ENCODE assay signal across 9 mouse cellular contexts in genomic region chr2:92376300-92376699, GRCm38 (mm10). TPM values are rescaled to one million over a fixed set of nuclear protein-coding genes. Genes with fewer than 3 reads are reported as not detected.
DNase-seq lines count a peak whose midpoint lies in the region; ATAC-seq lines count a peak whose summit lies in the region.
"Had no signal": no experiment of that assay in that cellular context is flagged by ENCODE, and none has a peak within 500 bp of the region (broad histone marks: within the 10 kb centered on the region; RNA-seq: fewer than 3 reads in every experiment).

No protein-coding gene starts in this region.

- 83% methylated on average over 6 of the region's 6 CpGs for WGBS in forebrain, embryonic 11.5 days
- 78% methylated on average over 6 of the region's 6 CpGs for WGBS in liver, embryonic 11.5 days

- H3K4me2 ChIP-seq in forebrain, embryonic 11.5 days (ENCODE audit: low read depth, low read length, severe bottlenecking) = peak overlapping the region; percentile 93; the same call in 1 of the 2 replicates
- H3K4me2 ChIP-seq in liver, embryonic 11.5 days = peak overlapping the region; percentile 94

- no peaks in the 10 kb centered on the region for H3K9me3 ChIP-seq in forebrain, embryonic 11.5 days (ENCODE audit: control insufficient read depth, low read length)
- H3K9me3 ChIP-seq in liver, embryonic 11.5 days (ENCODE audit: control insufficient read depth, low read length) = no peaks in the 10 kb centered on the region

- intact Hi-C loops in left cerebral cortex, postnatal 25 days (cut with DNase I) = no loop called here

- H3K27ac ChIP-seq in forebrain, embryonic 11.5 days (ENCODE audit: low read depth, low read length) = no peak overlapping the region
- H3K27ac ChIP-seq in liver, embryonic 11.5 days (ENCODE audit: low read depth, low read length) = no peak overlapping the region

- peak overlapping the region; percentile 72 for H3K4me3 ChIP-seq in forebrain, embryonic 11.5 days (ENCODE audit: low read depth, low read length)
- peak overlapping the region; percentile 85 for H3K4me3 ChIP-seq in liver, embryonic 11.5 days (ENCODE audit: low read depth, low read length)

- peak overlapping the region; percentile 69; the same call in 1 of the 2 replicates for H3K9ac ChIP-seq in forebrain, embryonic 11.5 days (ENCODE audit: low read length)
- no peak overlapping the region; the same call in 1 of the 2 replicates for H3K9ac ChIP-seq in liver, embryonic 11.5 days (ENCODE audit: low read depth, low read length)

- peak; percentile 52 for DNase-seq in cerebellum, adult 9-11 months
- DNase-seq in cerebellum, postnatal 14 days = no peak
- peak; percentile 64 for DNase-seq in 416B (ENCODE audit: low read depth)
- DNase-seq in forebrain, embryonic 11.5 days (ENCODE audit: low spot score) = no peak
- no peak for DNase-seq in liver, embryonic 11.5 days (ENCODE audit: low spot score)
- no peak for DNase-seq in urinary bladder, postnatal 4 days (ENCODE audit: low spot score in 2 of 2)
- no peak for DNase-seq in left cerebral cortex, postnatal 25 days (ENCODE audit: low spot score in 2 of 2)
- DNase-seq in adrenal gland, postnatal 36 days = no peak

- no peak for ATAC-seq in forebrain, embryonic 11.5 days (replicated peaks; ENCODE audit: low FRiP score)
- ATAC-seq in liver, embryonic 11.5 days (replicated peaks; ENCODE audit: low FRiP score) = no peak
- ATAC-seq: Patski had no signal

- no peaks in the 10 kb centered on the region for H3K27me3 ChIP-seq in forebrain, embryonic 11.5 days (ENCODE audit: control insufficient read depth, insufficient read depth, low read length)
- peaks cover 16% of the 10 kb centered on the region for H3K27me3 ChIP-seq in liver, embryonic 11.5 days (replicated peaks; ENCODE audit: control insufficient read depth, insufficient read depth, low read length)
- H3K27me3 ChIP-seq: Patski had no signal

- no peaks in the 10 kb centered on the region; the same call in 1 of the 2 replicates for H3K36me3 ChIP-seq in forebrain, embryonic 11.5 days (ENCODE audit: control insufficient read depth, insufficient read depth, low read length)
- H3K36me3 ChIP-seq in liver, embryonic 11.5 days (ENCODE audit: control insufficient read depth, insufficient read depth, low read length) = peaks cover 16% of the 10 kb centered on the region

- peaks cover 32% of the 10 kb centered on the region for H3K4me1 ChIP-seq in forebrain, embryonic 11.5 days (replicated peaks; ENCODE audit: control insufficient read depth, insufficient read depth, low read length)
- peaks cover 9% of the 10 kb centered on the region for H3K4me1 ChIP-seq in liver, embryonic 11.5 days (replicated peaks; ENCODE audit: control insufficient read depth, insufficient read depth, low read length)

RNA-seq across cellular contexts. Expression of gene Large2, which starts 1.6 kb away (rescaled TPM):
- 16.1 and 16.4 TPM in 2 replicates for polyA plus RNA-seq in forebrain, embryonic 11.5 days (2014; fragmentation: Nextera tagmentation; extraction: Ambion mirVana)
- 4.2 and 5.4 TPM in 2 replicates for polyA plus RNA-seq in liver, embryonic 11.5 days (2014; fragmentation: Nextera tagmentation; extraction: Ambion mirVana)
- under 1 TPM; 0.62 to 0.80 TPM for total RNA-seq in left cerebral cortex, postnatal 25 days (2021)
- 1 to 10 TPM in 1 of 2 experiments, under 1 TPM in 1; 0.79 to 2.4 TPM for total RNA-seq in adrenal gland, postnatal 36 days (2021)

RNA-seq across cellular contexts. Expression of gene Pex16, which starts 1.8 kb away (rescaled TPM):
- polyA plus RNA-seq in forebrain, embryonic 11.5 days (2014; fragmentation: Nextera tagmentation; extraction: Ambion mirVana) = 18.2 and 22.9 TPM in 2 replicates
- polyA plus RNA-seq in liver, embryonic 11.5 days (2014; fragmentation: Nextera tagmentation; extraction: Ambion mirVana) = 26.3 and 29.3 TPM in 2 replicates
- total RNA-seq in left cerebral cortex, postnatal 25 days (2021) = 10 to 100 TPM; 31.1 to 35.5 TPM
- 100 to 1,000 TPM in 1 of 2 experiments, 10 to 100 TPM in 1; 97.3 to 224 TPM for total RNA-seq in adrenal gland, postnatal 36 days (2021)

RNA-seq across cellular contexts. Expression of gene 1700029I15Rik, which starts 6.0 kb away (rescaled TPM):
- polyA plus RNA-seq in forebrain, embryonic 11.5 days (2014; fragmentation: Nextera tagmentation; extraction: Ambion mirVana) = 2.3 and 3.6 TPM in 2 replicates
- 0.81 and 1.7 TPM in 2 replicates for polyA plus RNA-seq in liver, embryonic 11.5 days (2014; fragmentation: Nextera tagmentation; extraction: Ambion mirVana)
- total RNA-seq in left cerebral cortex, postnatal 25 days (2021) = 1 to 10 TPM; 3.4 to 4.4 TPM
- 10 to 100 TPM in 1 of 2 experiments, 1 to 10 TPM in 1; 6.2 to 10.0 TPM for total RNA-seq in adrenal gland, postnatal 36 days (2021)

RNA-seq across cellular contexts. Expression of gene Mapk8ip1, which starts 24.8 kb away (rescaled TPM):
- 35.9 and 41.4 TPM in 2 replicates for polyA plus RNA-seq in forebrain, embryonic 11.5 days (2014; fragmentation: Nextera tagmentation; extraction: Ambion mirVana)
- 4.9 and 6.3 TPM in 2 replicates for polyA plus RNA-seq in liver, embryonic 11.5 days (2014; fragmentation: Nextera tagmentation; extraction: Ambion mirVana)
- 100 to 1,000 TPM; 374 to 376 TPM for total RNA-seq in left cerebral cortex, postnatal 25 days (2021)
- total RNA-seq in adrenal gland, postnatal 36 days (2021) = 10 to 100 TPM; 30.9 to 35.1 TPM

RNA-seq across cellular contexts. Expression of gene Cry2, which starts 57.5 kb away (rescaled TPM):
- 24.0 and 25.5 TPM in 2 replicates for polyA plus RNA-seq in forebrain, embryonic 11.5 days (2014; fragmentation: Nextera tagmentation; extraction: Ambion mirVana)
- 20.6 and 22.5 TPM in 2 replicates for polyA plus RNA-seq in liver, embryonic 11.5 days (2014; fragmentation: Nextera tagmentation; extraction: Ambion mirVana)
- total RNA-seq in left cerebral cortex, postnatal 25 days (2021) = 100 to 1,000 TPM; 110 to 113 TPM
- total RNA-seq in adrenal gland, postnatal 36 days (2021) = 10 to 100 TPM; 38.4 to 47.8 TPM

Comparison
In these comparisons a context has a peak if more than half of its experiments do, and no peak if none do; other contexts are left out.
1. DNase-seq: peak in cerebellum, adult 9-11 months (single experiment) and 416B (single experiment); none in cerebellum, postnatal 14 days (0 of 2), forebrain, embryonic 11.5 days (single experiment), liver, embryonic 11.5 days (single experiment), urinary bladder, postnatal 4 days (0 of 2), left cerebral cortex, postnatal 25 days (0 of 2) and adrenal gland, postnatal 36 days (0 of 2).